Mouse (Mus musculus) right cerebral cortex, adult 18-20 months (tissue): ENCODE measurements at regions not wholly inside any gene's neighbourhood (a gene's known extent, or its start where the extent isn't known, plus 50 kb on each side); places are given as distances from the start of the nearest gene placed in this dataset.

Source experiments
- DNase-seq: peaks from one replicate; pipeline ENCODE4 v3.0.0; 2022; ENCODE audit warnings: mixed read lengths

GRCm38 (mm10) chr3:120733332-120733731 is 438.2 kb downstream of the Rwdd3 start:
- DNase-seq = no peak

GRCm38 (mm10) chr3:120732391-120732790 is 439.1 kb downstream of the Rwdd3 start:
- DNase-seq = no peak

GRCm38 (mm10) chr3:120731287-120731686 is 440.2 kb downstream of the Rwdd3 start:
- DNase-seq = peak; percentile 26

GRCm38 (mm10) chr3:120730225-120730624 is 441.3 kb downstream of the Rwdd3 start:
- DNase-seq = no peak

- DNase-seq = peak; percentile 62
Measured at GRCm38 (mm10) chr3:120729671-120730070, 441.8 kb downstream of the Rwdd3 start.

GRCm38 (mm10) chr3:120685227-120685626 is 486.3 kb downstream of the Rwdd3 start:
- no peak for DNase-seq

- DNase-seq = no peak
Measured at GRCm38 (mm10) chr3:120675906-120676305, 495.6 kb downstream of the Rwdd3 start.

GRCm38 (mm10) chr3:120668654-120669053 is 502.8 kb downstream of the Rwdd3 start:
- no peak for DNase-seq

- peak; percentile 13 for DNase-seq
Measured at GRCm38 (mm10) chr3:120662521-120662920, 509.0 kb downstream of the Rwdd3 start.

- no peak for DNase-seq
Measured at GRCm38 (mm10) chr3:120660776-120661175, 510.7 kb downstream of the Rwdd3 start.

DNA sequence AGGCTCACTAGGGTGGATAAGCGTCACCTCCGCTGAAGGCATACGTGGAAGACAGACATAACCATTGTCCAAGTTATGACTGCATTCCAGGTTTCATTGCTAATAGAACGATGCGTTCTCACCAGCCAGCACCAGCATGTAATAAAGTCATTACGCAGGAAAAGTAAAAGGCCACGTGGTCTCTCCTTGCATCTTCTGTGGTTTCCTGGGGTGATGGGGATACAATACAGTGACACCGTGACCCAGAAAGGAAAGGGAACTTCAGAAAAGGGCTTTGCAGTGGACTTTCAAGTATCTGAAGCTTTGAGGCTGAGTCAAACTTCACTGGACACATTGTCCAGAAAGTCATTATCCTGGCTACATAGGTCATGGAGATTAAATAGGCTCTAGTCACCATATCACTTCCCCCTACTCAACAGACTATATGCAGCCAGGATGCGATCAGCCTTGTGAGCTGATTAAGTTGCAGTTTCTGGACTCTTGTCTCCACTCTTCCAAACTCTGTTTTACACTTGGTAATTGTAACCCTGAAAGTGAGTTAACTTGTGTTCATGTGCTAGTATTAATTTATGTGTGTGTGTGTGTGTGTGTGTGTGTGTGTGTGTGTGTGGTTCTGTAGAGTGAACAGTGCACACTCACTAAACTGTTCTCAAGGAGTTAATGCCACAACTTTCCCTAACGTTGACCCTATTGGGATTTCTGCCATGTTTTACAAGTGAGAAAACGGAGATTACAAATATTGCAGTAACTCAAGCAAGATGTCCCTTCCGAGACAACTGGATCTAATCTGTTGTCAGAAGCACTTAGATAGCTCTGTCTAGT is 522.2 kb downstream of the Rwdd3 start:
- DNase-seq = no peak

- DNase-seq = peak; percentile 30
Measured at GRCm38 (mm10) chr3:120648391-120648790, 523.1 kb downstream of the Rwdd3 start.

- DNase-seq = peak; percentile 56
Measured at GRCm38 (mm10) chr3:120636669-120637305, 534.7 kb downstream of the Rwdd3 start.

DNA sequence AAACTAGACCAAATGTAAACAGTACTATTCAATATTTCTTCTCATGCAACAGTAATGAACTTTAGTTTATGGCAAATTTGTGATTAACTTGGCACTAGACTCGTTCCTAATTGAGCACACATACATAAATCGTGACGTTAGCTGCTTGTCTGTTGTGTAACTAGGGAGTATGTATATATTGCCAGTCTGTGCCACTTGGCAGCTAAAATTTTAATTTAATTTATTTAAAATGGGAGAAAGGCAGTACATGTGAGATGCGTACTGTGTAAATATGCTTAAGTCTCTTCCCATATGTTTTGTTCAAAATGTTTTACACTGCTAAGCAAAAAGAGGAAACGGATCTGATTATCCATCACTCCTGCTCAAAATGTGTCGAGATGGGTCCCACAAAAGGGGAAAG is 553.1 kb downstream of the Rwdd3 start:
- DNase-seq = no peak

GRCm38 (mm10) chr3:120594226-120594625 is 577.3 kb downstream of the Rwdd3 start:
- no peak for DNase-seq

- DNase-seq = no peak
Measured at GRCm38 (mm10) chr3:120591183-120591582, 580.3 kb downstream of the Rwdd3 start.

- peak; percentile 67 for DNase-seq
Measured at GRCm38 (mm10) chr3:120570806-120571425, 600.6 kb downstream of the Rwdd3 start.

DNA sequence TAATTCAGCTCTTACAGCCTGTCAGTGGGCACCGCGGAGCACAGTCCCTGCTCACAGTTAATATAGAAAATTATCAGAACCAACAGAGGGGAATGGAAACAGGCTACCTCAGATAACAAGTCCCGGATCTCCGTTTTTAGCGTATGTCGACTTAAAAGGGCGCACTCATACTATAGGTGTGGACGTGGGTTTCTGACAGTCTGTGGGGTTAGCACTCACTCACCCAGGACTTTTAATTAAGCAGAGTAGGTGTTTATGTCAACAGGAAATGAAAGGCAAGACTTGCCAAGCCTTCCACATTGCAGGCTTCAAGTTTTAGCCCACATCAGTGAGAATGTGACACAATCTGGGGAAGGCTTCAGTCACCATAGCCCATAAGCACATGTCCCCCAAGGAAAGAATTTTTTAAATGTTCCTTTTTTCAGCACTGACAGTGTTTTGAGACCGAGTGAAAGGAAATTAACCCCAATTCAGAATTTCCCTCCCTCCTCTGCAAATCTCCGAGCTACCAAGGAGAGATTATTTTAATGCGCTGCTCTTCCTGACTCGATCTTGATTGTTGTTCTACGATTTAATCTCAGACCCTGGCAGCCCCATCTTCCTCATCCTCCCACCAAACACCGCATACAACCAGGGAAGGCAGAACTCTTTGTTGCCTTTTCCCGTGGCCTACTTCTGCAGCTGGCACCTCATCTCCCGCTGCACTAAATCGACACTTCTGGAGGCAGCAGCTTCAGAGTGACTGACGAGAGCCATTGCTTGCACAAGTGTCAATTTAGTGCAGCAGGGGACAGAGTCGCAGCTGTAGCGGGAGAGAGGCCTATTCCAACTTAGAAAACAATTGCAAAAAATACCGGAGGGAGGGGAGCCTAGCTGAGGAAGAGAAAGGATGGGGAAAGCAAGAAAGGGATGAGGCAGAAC is 629.7 kb downstream of the Rwdd3 start:
- DNase-seq = peak; percentile 26

GRCm38 (mm10) chr3:120533901-120534300 is 637.6 kb downstream of the Rwdd3 start:
- no peak for DNase-seq

DNA sequence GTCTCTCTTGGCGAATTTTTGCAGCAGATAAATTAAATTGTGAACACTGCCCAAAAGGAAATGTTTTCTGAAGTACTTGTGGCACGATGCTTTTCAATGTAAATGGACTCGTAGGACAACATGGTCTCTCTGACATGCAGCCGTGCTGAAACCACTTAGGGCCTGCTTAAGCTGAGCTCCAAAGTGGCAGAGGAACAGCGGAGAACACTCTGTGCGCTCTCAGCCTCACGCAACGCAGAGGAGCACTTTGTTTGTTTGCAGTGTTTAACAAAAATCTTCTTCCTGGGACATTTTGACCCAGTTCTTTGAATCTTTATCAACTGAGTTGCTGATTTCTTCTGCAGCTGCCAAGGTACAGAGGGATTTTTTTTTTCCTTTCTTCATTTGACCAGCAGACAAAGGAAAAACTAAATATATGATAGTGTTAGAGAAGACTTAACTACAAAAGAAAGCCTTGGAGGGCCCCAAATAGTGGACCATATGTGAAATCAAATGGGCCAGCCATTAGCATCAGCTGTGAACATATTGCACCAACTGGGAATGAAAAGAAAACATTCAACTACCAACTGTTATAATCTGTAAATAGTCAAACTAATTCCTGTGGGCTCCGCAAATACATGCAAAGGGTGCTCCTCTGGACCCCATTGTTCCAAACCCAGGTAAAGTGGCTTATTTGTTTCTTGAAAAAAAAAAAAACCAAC is 639.5 kb downstream of the Rwdd3 start:
- no peak for DNase-seq

GRCm38 (mm10) chr3:120511651-120512050 is 659.8 kb downstream of the Rwdd3 start:
- DNase-seq = no peak

DNA sequence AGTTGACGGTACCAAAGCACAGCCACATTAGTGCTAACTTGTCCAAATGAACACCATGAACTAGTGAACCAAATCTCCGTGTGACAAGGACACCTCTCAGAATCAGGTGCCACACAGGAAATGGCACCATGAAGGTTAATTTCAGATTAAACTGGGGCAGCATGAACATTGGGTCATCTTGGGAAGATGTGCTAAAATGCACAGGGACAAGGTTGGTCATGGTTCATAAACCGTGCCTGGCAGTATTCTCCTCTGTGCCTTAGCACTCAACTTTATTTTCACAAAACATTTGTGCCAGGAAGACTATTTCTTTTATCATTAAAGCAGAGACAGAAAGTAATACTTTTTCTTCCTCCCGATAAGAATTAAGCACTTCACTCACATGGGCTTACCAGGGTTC is 672.6 kb downstream of the Rwdd3 start:
- DNase-seq = no peak
